Mouse (Mus musculus): ENCODE measurements around the gene Fgf14.

- TF ChIP-seq CTCF (IDR thresholded peaks at IDR 0.05; ENCODE audit: insufficient read depth, low read depth, low read length) (no peak), POLR2A (IDR thresholded peaks at IDR 0.05; ENCODE audit: insufficient read depth, low read depth, low read length) (no peak)
These were observed 115.4 kb downstream of the Fgf14 start for GRCm38 (mm10) chr14:124561544-124561943.
